ENCODE assay signal across 9 mouse cellular contexts in the genomic region with DNA sequence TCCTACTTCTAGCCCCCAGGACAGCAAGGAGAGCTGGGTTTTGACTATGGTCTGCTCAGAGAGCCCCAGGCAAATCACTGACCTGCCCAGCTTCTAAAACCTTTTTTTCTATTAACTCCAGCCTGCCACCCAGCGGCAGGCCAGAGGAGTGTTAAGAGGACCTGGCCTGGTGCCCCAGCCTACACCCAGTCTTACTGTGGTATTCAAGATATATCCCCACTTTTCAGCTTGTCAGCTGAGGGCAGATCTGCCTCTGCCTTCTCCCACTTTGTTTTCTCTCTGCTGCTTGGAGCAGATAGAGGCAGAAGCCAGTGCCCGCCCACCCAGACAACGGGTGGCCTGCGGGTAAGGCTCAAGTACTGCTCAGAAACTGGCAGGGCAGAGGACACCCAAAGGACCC. TPM values are rescaled to one million over a fixed set of nuclear protein-coding genes. Genes with fewer than 3 reads are reported as not detected.
DNase-seq lines count a peak whose midpoint lies in the region; ATAC-seq and TF ChIP-seq lines count a peak whose summit lies in the region.
"Had no signal": no experiment of that assay in that cellular context is flagged by ENCODE, and none has a peak within 500 bp of the region (broad histone marks: within the 10 kb centered on the region; RNA-seq: fewer than 3 reads in every experiment).

No protein-coding gene starts in this region.

- TF ChIP-seq EP300 in liver, embryonic 14.5 days (IDR thresholded peaks at IDR 0.05; ENCODE audit: low read depth) = peak; percentile 90

- peak; percentile 89 for TF ChIP-seq CTCF in liver, embryonic 14.5 days (IDR thresholded peaks at IDR 0.05; ENCODE audit: low read depth)

- no peaks in the 10 kb centered on the region for H3K9me3 ChIP-seq in liver, embryonic 14.5 days (ENCODE audit: control insufficient read depth, low read length)
- H3K9me3 ChIP-seq: limb, embryonic 13.5 days had no signal

- peaks cover 27% of the 10 kb centered on the region for H3K36me3 ChIP-seq in liver, embryonic 14.5 days (replicated peaks; ENCODE audit: control insufficient read depth, insufficient read depth, low read depth)

- peak; percentile 92 for ATAC-seq in liver, embryonic 14.5 days (ENCODE audit: insufficient read depth)

- DNase-seq in ES-CJ7 (ENCODE audit: low read depth, low spot score) (peak; percentile 24), adipocyte (ENCODE audit: low spot score) (peak; percentile 68)
- peak; percentile 66 for DNase-seq in embryo, embryonic 10.5 days (ENCODE audit: low spot score)
- DNase-seq in heart, adult 8-10 months (ENCODE audit: low spot score) = peak; percentile 64
- DNase-seq in kidney, postnatal 10 days = peak; percentile 76
- DNase-seq in liver, embryonic 14.5 days (ENCODE audit: low read depth in 3 of 3, low spot score in 3 of 3) = peak; percentile 76 to 80 (median 79)
- DNase-seq in right cerebral cortex, adult 18-20 months = peak; percentile 57
- DNase-seq in T-cell, adult 2 months (ENCODE audit: low spot score) = no peak

- peak overlapping the region; percentile 86 for H3K27ac ChIP-seq in liver, embryonic 14.5 days
- H3K27ac ChIP-seq: limb, embryonic 13.5 days had no signal

- H3K9ac ChIP-seq in liver, embryonic 14.5 days (replicated peaks) = peak overlapping the region; percentile 38
- H3K9ac ChIP-seq: limb, embryonic 13.5 days had no signal

- WGBS in liver, embryonic 14.5 days (ENCODE audit: insufficient replicate concordance) = 13% methylated on average over 4 of the region's 4 CpGs

- peaks cover 27 to 45% of the 10 kb centered on the region in 2 experiments for H3K4me1 ChIP-seq in liver, embryonic 14.5 days (replicated peaks; ENCODE audit: control insufficient read depth in 2 of 2, insufficient read depth in 2 of 2, low read length in 1 of 2)
- H3K4me1 ChIP-seq: limb, embryonic 13.5 days had no signal

- peak overlapping the region; percentile 49 for H3K4me2 ChIP-seq in liver, embryonic 14.5 days (ENCODE audit: low read depth)
- H3K4me2 ChIP-seq: limb, embryonic 13.5 days had no signal

- H3K4me3 ChIP-seq in liver, embryonic 14.5 days (ENCODE audit: insufficient read depth in 1 of 2, low read depth in 2 of 2, low read length in 2 of 2) = peak overlapping the region in 1 of 2 experiments; percentile 31; a peak in 2 of 4 replicates
- H3K4me3 ChIP-seq: limb, embryonic 13.5 days had no signal

- no peaks in the 10 kb centered on the region for H3K27me3 ChIP-seq in liver, embryonic 14.5 days (ENCODE audit: control insufficient read depth, insufficient read depth, low read length)
- H3K27me3 ChIP-seq: limb, embryonic 13.5 days had no signal

RNA-seq across cellular contexts. Expression of gene Arfgap3, which starts 25.1 kb away (rescaled TPM):
- 10 to 100 TPM; 10.2 to 11.8 (median 11.1) TPM for total RNA-seq in heart, adult 8-10 months (2022)
- 10.1 and 10.9 TPM in 2 replicates for polyA plus RNA-seq in liver, embryonic 14.5 days (2012; rRNA removed)
- 15.3 and 16.6 TPM in 2 replicates for polyA plus RNA-seq in liver, embryonic 14.5 days (2014; fragmentation: Nextera tagmentation; extraction: Ambion mirVana)
